In the genomic region with DNA sequence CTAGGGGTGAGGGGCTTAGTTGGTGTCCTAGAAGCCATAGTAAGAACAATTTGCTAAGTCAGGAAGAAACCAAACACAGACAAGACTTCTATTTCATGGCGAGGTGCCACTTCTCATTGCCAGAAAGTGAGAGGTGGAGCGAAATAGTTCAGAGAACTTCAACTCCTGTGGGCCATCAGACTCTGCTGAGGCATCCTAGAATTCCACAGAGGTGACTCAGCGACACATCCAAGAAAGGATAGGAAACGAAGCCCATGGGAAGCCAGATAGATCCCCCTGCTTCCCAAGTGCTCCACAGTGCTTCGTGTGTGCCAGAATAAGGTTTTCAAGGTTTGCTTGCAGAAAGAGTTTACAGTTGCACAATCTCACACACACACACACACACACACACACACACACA, we compare ENCODE assay signal across 26 mouse cellular contexts.
DNase-seq lines count a peak whose midpoint lies in the region; ATAC-seq and TF ChIP-seq lines count a peak whose summit lies in the region.
"Had no signal": no experiment of that assay in that cellular context is flagged by ENCODE, and none has a peak within 500 bp of the region (broad histone marks: within the 10 kb centered on the region; RNA-seq: fewer than 3 reads in every experiment).

No protein-coding gene starts in this region.

- H3K9me3 ChIP-seq in limb, embryonic 14.5 days (ENCODE audit: control insufficient read depth, low read length): no peaks in the 10 kb centered on the region
- H3K9me3 ChIP-seq in limb, embryonic 10.5 days (replicated peaks): no peaks in the 10 kb centered on the region
- no peaks in the 10 kb centered on the region for H3K9me3 ChIP-seq in midbrain, embryonic 13.5 days
- H3K9me3 ChIP-seq: embryonic facial prominence, embryonic 12.5 days; embryonic facial prominence, embryonic 15.5 days; forebrain, embryonic 12.5 days; forebrain, embryonic 15.5 days; heart, embryonic 13.5 days; hindbrain, embryonic 12.5 days; hindbrain, embryonic 15.5 days had no signal

- TF ChIP-seq POLR2A in limb, embryonic 14.5 days (IDR thresholded peaks at IDR 0.05; ENCODE audit: borderline replicate concordance, extremely low read depth, insufficient read depth, insufficient read length): no peak
- no peak for TF ChIP-seq POLR2A in embryonic fibroblast, embryonic 13.5 days (IDR thresholded peaks at IDR 0.05; ENCODE audit: low read depth, low read length)

- no peaks in the 10 kb centered on the region for H3K27me3 ChIP-seq in limb, embryonic 14.5 days (ENCODE audit: control insufficient read depth, insufficient read depth, low read length)
- H3K27me3 ChIP-seq in limb, embryonic 10.5 days (ENCODE audit: low read depth, poor library complexity, severe bottlenecking): no peaks in the 10 kb centered on the region
- H3K27me3 ChIP-seq in midbrain, embryonic 13.5 days: no peaks in the 10 kb centered on the region
- H3K27me3 ChIP-seq: embryonic facial prominence, embryonic 12.5 days; embryonic facial prominence, embryonic 15.5 days; forebrain, embryonic 12.5 days; forebrain, embryonic 15.5 days; heart, embryonic 13.5 days; hindbrain, embryonic 12.5 days; hindbrain, embryonic 15.5 days had no signal

- DNase-seq in adrenal gland, postnatal 14 days: peak; percentile 22
- DNase-seq in adrenal gland, adult (ENCODE audit: inconsistent age in 2 of 2, low spot score in 1 of 2): no peak
- peak; percentile 7 for DNase-seq in limb, embryonic 14.5 days (ENCODE audit: low spot score)
- DNase-seq in limb, embryonic 10.5 days (ENCODE audit: low spot score): no peak
- peak; percentile 74 for DNase-seq in Muller cell, postnatal 12 days (ENCODE audit: inconsistent ontology term)
- DNase-seq: adrenal gland, adult 8-10 months; adrenal gland, postnatal 36 days; cerebellum, adult 2 months; cerebellum, adult 9-11 months; cerebellum, postnatal 25 days; gastrocnemius, adult 2 months; gastrocnemius, postnatal 25 days; kidney, adult 2 months had no signal

- no peaks in the 10 kb centered on the region for H3K4me1 ChIP-seq in limb, embryonic 14.5 days (ENCODE audit: control insufficient read depth, insufficient read depth, low read length)
- no peaks in the 10 kb centered on the region for H3K4me1 ChIP-seq in limb, embryonic 10.5 days
- H3K4me1 ChIP-seq in embryonic fibroblast, embryonic 13.5 days (ENCODE audit: control insufficient read depth, insufficient read depth, low read length): peaks cover 9% of the 10 kb centered on the region
- no peaks in the 10 kb centered on the region for H3K4me1 ChIP-seq in midbrain, embryonic 13.5 days (replicated peaks)
- H3K4me1 ChIP-seq: embryonic facial prominence, embryonic 12.5 days; embryonic facial prominence, embryonic 15.5 days; forebrain, embryonic 12.5 days; forebrain, embryonic 15.5 days; hindbrain, embryonic 12.5 days; hindbrain, embryonic 15.5 days had no signal

- H3K4me2 ChIP-seq in limb, embryonic 14.5 days (replicated peaks; ENCODE audit: low read depth, low read length, severe bottlenecking): no peak overlapping the region
- no peak overlapping the region for H3K4me2 ChIP-seq in midbrain, embryonic 13.5 days (replicated peaks)
- H3K4me2 ChIP-seq: embryonic facial prominence, embryonic 12.5 days; embryonic facial prominence, embryonic 15.5 days; forebrain, embryonic 12.5 days; forebrain, embryonic 15.5 days; heart, embryonic 13.5 days; hindbrain, embryonic 12.5 days; hindbrain, embryonic 15.5 days had no signal

- ATAC-seq in limb, embryonic 14.5 days (ENCODE audit: low FRiP score, low read depth): no peak
- no peak for ATAC-seq in frontal cortex, adult (ENCODE audit: low TSS enrichment)
- no peak for ATAC-seq in midbrain, embryonic 13.5 days
- ATAC-seq: CD4-positive, CD25-positive, alpha-beta regulatory T cell, adult 4 months; forebrain, embryonic 15.5 days; intestine, postnatal 0 days had no signal

- WGBS in limb, embryonic 14.5 days: 80% methylated on average over 5 of the region's 5 CpGs
- WGBS in limb, embryonic 10.5 days: 82% methylated on average over 5 of the region's 5 CpGs
- WGBS in midbrain, embryonic 13.5 days: 85% methylated on average over 5 of the region's 5 CpGs

- no peak overlapping the region for H3K27ac ChIP-seq in limb, embryonic 14.5 days (replicated peaks; ENCODE audit: low read depth, low read length)
- H3K27ac ChIP-seq in limb, embryonic 10.5 days: no peak overlapping the region
- H3K27ac ChIP-seq in embryonic fibroblast, embryonic 13.5 days (ENCODE audit: insufficient read depth, low read length): 0 out of 2 replicates have a peak overlapping the region, but pooled peaks have one; percentile 4
- H3K27ac ChIP-seq in midbrain, embryonic 13.5 days: no peak overlapping the region
- H3K27ac ChIP-seq: embryonic facial prominence, embryonic 12.5 days; embryonic facial prominence, embryonic 15.5 days; forebrain, embryonic 12.5 days; forebrain, embryonic 15.5 days; gastrocnemius, adult 2 months; heart, embryonic 13.5 days; hindbrain, embryonic 12.5 days; hindbrain, embryonic 15.5 days had no signal

- no peak overlapping the region for H3K4me3 ChIP-seq in limb, embryonic 14.5 days (replicated peaks; ENCODE audit: low read length)
- no peak overlapping the region for H3K4me3 ChIP-seq in limb, embryonic 10.5 days
- no peak overlapping the region for H3K4me3 ChIP-seq in embryonic fibroblast, embryonic 13.5 days (ENCODE audit: insufficient read depth, low read length)
- H3K4me3 ChIP-seq in midbrain, embryonic 13.5 days (replicated peaks): no peak overlapping the region
- H3K4me3 ChIP-seq: embryonic facial prominence, embryonic 12.5 days; embryonic facial prominence, embryonic 15.5 days; erythroblast, embryonic 14.5 days; forebrain, embryonic 12.5 days; forebrain, embryonic 15.5 days; gastrocnemius, adult 2 months; heart, embryonic 13.5 days; hindbrain, embryonic 12.5 days; hindbrain, embryonic 15.5 days had no signal

- no peak for TF ChIP-seq CTCF in embryonic fibroblast, embryonic 13.5 days (IDR thresholded peaks at IDR 0.05; ENCODE audit: borderline replicate concordance, insufficient read depth, low read length)

- no peak overlapping the region for H3K9ac ChIP-seq in limb, embryonic 14.5 days (ENCODE audit: low read depth, low read length, severe bottlenecking)
- no peak overlapping the region for H3K9ac ChIP-seq in midbrain, embryonic 13.5 days (replicated peaks)
- H3K9ac ChIP-seq: embryonic facial prominence, embryonic 12.5 days; embryonic facial prominence, embryonic 15.5 days; forebrain, embryonic 12.5 days; forebrain, embryonic 15.5 days; heart, embryonic 13.5 days; hindbrain, embryonic 12.5 days; hindbrain, embryonic 15.5 days had no signal

- no peaks in the 10 kb centered on the region for H3K36me3 ChIP-seq in limb, embryonic 14.5 days (ENCODE audit: control insufficient read depth, insufficient read depth, low read length)
- H3K36me3 ChIP-seq in limb, embryonic 10.5 days: no peaks in the 10 kb centered on the region
- no peaks in the 10 kb centered on the region for H3K36me3 ChIP-seq in midbrain, embryonic 13.5 days
- H3K36me3 ChIP-seq: embryonic facial prominence, embryonic 12.5 days; embryonic facial prominence, embryonic 15.5 days; forebrain, embryonic 12.5 days; forebrain, embryonic 15.5 days; heart, embryonic 13.5 days; hindbrain, embryonic 12.5 days; hindbrain, embryonic 15.5 days had no signal

Comparison
In these comparisons a context has a peak if more than half of its experiments do, and no peak if none do; other contexts are left out.
1. DNase-seq: peak in adrenal gland, postnatal 14 days (single experiment), limb, embryonic 14.5 days (single experiment) and Muller cell, postnatal 12 days (single experiment); none in adrenal gland, adult (0 of 2) and limb, embryonic 10.5 days (single experiment).